Mouse (Mus musculus): ENCODE results near the gene Grid2. TPM values are rescaled to one million over a fixed set of nuclear protein-coding genes. Genes with fewer than 3 reads are reported as not detected.

Gene Grid2
- total RNA-seq, 2 experiments from 2014 or later = 15.2 to 17.7 TPM

DNA sequence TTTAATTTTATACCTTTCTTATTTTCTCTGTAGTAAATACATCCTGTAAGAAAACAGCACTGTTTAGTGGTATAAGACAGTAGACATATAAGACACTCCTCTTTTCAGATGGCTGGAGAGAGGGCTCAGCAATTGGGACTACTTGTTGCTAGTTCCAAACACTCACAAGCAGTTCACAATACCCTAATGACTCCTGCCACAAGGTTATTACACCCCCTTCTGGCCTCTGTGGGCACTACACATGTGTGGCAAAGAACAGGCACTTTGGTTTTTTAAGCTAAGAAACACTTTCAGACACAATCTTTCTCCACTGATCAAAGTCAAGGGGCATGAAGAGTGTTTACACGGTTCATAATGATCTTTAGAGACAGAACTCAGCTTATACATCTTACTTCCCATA, 1352.3 kb downstream of the Grid2 start:
- Histone ChIP-seq H3K27ac (no peak overlapping the region), H3K4me3 (no peak overlapping the region)
- peak; percentile 17 to 53 for DNase-seq (ENCODE audit: low spot score in 2 of 2)
- peak; percentile 83 for TF ChIP-seq CTCF (conservative IDR thresholded peaks at IDR 0.05)

- no peak overlapping the region for H3K27ac ChIP-seq
- no peak for TF ChIP-seq CTCF (conservative IDR thresholded peaks at IDR 0.05)
- no peak for DNase-seq (ENCODE audit: low spot score in 2 of 2)
Observed at GRCm38 (mm10) chr6:64616843-64617242, 1361.2 kb downstream of the Grid2 start.

DNA sequence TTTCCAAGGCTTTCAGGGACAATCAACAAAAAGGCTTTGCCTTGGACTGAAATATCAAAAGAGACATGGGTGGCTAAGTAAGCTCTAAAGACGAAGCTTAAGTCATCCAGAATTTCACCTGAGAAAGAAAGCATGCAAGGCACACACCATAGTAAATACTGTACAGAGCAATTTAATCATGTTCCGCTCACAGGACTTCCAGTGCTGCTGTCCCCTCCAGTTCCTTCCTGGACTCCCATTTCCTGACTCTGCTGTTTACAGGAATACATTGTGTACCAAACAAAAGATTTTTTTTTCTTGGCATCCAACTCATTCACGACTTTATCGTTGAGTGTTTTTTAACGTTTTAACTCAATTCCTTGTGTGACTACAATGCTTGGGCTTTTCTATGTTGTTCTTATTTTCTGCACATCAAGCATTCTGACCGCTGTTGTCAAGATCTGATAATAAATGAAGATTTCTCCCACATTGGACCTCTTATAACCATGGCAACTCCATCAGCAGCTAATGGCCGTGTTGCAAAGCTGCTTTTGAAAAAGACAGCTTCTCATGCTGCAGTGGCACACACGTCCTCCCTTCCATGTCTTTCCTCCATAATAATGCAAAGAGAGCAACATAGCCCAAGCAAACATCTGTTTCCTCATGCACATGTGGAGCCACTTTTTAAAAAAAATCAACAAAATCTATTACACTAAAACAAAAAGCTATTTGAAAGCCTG, 1361.9 kb downstream of the Grid2 start:
- no peak for TF ChIP-seq CTCF (conservative IDR thresholded peaks at IDR 0.05)
- no peak for DNase-seq (ENCODE audit: low spot score in 2 of 2)
- Histone ChIP-seq H3K4me3 (no peak overlapping the region; the same call in 1 of the 2 replicates), H3K27ac (no peak overlapping the region)

More at GRCm38 (mm10) chr6:64616843-64617242, 1361.2 kb downstream of the Grid2 start:
- H3K4me3 ChIP-seq = no peak overlapping the region

- DNase-seq (ENCODE audit: low spot score in 2 of 2) = no peak
- H3K4me3 ChIP-seq = no peak overlapping the region
- H3K27ac ChIP-seq = no peak overlapping the region
- no peak for TF ChIP-seq CTCF (conservative IDR thresholded peaks at IDR 0.05)
Observed at GRCm38 (mm10) chr6:64623404-64623803, 1367.7 kb downstream of the Grid2 start.

- no peak for TF ChIP-seq CTCF (conservative IDR thresholded peaks at IDR 0.05)
- H3K27ac ChIP-seq = no peak overlapping the region
- no peak for DNase-seq (ENCODE audit: low spot score in 2 of 2)
- no peak overlapping the region for H3K4me3 ChIP-seq
Observed at GRCm38 (mm10) chr6:64647661-64648060, 1392.0 kb downstream of the Grid2 start.

DNA sequence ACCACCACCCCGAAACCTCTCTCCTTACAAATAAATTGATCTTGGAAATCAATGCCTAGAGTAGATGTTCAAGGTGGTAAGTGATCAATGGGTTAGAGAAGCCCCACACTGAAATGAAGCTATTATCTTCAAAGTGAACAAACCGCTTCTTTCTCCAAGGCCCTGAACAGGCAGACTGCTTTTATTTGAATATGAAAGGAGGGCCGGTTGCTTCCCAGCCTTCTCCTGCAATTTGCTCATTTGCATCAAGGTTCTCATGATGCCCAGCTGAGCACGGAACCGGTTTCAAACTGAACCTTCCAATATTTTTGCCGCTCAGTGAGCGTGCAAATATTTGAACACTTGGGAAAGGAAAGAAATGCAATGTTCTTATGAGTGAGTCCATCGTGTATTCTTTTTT, 1392.5 kb downstream of the Grid2 start:
- no peak for DNase-seq (ENCODE audit: low spot score in 2 of 2)
- no peak for TF ChIP-seq CTCF (conservative IDR thresholded peaks at IDR 0.05)
- no peak overlapping the region for H3K27ac ChIP-seq
- H3K4me3 ChIP-seq = no peak overlapping the region

DNA sequence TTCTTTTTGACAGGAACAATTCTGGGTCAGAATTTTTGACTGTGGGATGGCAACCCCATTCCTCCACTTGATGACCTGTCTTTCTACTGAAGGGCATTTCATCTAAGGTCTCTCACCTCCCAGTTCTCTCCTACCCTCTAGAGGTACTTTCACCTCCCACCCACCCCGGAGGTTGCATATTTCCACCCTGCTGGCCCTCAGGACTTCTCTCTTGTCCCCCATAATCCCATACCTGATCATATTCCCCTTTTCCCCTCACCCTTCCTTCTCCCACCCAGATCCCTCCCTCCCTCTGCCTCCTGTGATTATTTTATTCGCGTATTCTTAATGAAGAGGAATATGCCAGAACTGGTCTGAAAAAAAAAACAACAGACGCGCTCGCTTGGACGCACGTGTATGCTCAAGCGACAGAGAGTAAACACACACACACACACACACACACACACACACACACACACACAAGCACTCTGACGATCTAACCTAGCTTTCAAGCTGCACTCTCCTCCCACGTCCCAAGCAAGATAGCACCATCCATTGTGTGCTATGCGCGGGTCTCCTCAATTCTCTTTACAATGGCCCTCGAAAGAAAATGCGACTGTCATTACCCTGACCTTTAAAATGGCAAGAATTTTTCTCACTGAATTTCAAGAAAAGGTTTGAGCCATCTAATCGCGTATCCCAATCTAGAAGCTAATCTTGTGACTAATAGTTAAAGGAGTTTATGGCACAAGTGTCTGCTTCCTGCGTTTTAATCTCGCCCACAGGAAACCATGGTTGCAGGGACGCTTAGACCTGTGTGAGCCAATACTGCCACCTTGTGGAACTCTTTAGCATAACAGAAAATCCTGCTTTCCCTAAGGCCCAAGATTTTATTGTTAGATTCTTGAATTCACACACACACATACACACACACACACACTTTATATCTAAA, 1393.9 kb downstream of the Grid2 start:
- peak; percentile 95 for TF ChIP-seq CTCF (conservative IDR thresholded peaks at IDR 0.05)
- Histone ChIP-seq H3K4me3 (peak overlapping the region; percentile 62), H3K27ac (peak overlapping the region; percentile 74; the same call in 1 of the 2 replicates)
- DNase-seq (ENCODE audit: low spot score in 2 of 2) = peak; percentile 78 to 80

DNA sequence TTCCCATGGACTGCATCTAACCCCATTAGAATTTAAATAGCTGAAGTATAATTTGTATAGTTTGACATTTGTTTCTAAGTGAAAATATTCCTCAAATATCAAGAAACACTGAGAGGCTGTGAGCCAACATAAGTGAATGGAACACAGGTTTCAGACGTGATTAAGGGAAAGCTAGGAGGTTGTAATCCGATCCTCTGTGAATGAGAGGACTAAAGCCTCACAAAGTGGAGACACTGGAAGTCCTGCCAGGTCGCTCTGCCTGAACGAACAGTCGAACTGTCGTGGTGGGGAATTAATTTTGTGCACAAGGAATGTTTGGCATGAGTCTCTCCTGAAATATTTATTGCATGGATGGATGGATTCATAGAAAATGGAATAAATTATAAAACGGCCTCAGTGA, 1395.1 kb downstream of the Grid2 start:
- no peak for DNase-seq (ENCODE audit: low spot score in 2 of 2)
- no peak for TF ChIP-seq CTCF (conservative IDR thresholded peaks at IDR 0.05)
- Histone ChIP-seq H3K4me3 (no peak overlapping the region), H3K27ac (no peak overlapping the region)

DNA sequence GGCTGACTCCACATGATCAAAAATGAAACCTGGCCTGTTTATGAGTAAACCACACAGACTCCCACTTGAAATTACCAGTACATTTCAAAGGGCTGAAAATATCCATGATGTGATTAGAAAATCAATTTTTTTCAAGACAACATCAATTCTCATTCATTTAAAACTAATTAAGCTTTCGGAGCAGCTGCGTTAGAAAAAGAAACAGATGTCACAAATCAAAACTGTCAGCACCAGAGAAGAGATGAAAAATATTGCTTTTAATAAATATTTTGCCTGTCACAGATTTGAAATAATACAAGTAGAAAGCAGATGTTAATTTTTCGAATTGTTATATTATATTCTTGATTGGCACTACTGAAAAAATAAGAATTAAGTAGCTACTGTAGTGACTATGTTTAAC, 1415.3 kb downstream of the Grid2 start:
- Histone ChIP-seq H3K27ac (no peak overlapping the region), H3K4me3 (no peak overlapping the region)
- no peak for TF ChIP-seq CTCF (conservative IDR thresholded peaks at IDR 0.05)
- DNase-seq (ENCODE audit: low spot score in 2 of 2) = peak in 1 of 2 experiments; percentile 19

DNA sequence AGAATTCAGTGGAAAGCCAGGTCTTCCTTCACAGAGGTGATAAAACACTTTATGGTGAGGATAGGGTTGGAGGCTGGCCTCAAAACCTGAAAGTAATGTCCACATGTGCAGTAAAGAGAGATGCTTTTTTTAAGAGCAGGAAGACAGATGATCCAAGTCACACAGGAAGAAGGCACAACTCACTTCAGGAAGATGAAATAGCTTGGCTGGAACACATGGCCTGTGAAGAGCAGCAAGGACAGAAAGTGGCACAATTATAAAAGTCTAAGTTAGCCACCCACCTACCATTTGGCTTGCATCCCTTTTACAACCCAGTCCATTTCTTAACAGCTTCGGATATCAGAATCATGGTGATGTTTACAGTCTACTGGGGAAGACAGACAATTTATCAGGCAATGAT, 1423.1 kb downstream of the Grid2 start:
- no peak for DNase-seq (ENCODE audit: low spot score in 2 of 2)
- no peak for TF ChIP-seq CTCF (conservative IDR thresholded peaks at IDR 0.05)
- no peak overlapping the region for H3K4me3 ChIP-seq
- no peak overlapping the region for H3K27ac ChIP-seq

GRCm38 (mm10) chr6:64683974-64684373, 1428.3 kb downstream of the Grid2 start:
- H3K4me3 ChIP-seq = no peak overlapping the region
- DNase-seq (ENCODE audit: low spot score in 2 of 2) = peak; percentile 16 to 51
- H3K27ac ChIP-seq = no peak overlapping the region
- TF ChIP-seq CTCF (conservative IDR thresholded peaks at IDR 0.05) = peak; percentile 85

GRCm38 (mm10) chr6:64684973-64685372, 1429.3 kb downstream of the Grid2 start:
- peak; percentile 91 for TF ChIP-seq CTCF (conservative IDR thresholded peaks at IDR 0.05)
- Histone ChIP-seq H3K27ac (no peak overlapping the region), H3K4me3 (no peak overlapping the region)
- DNase-seq (ENCODE audit: low spot score in 2 of 2) = peak; percentile 51 to 68

DNA sequence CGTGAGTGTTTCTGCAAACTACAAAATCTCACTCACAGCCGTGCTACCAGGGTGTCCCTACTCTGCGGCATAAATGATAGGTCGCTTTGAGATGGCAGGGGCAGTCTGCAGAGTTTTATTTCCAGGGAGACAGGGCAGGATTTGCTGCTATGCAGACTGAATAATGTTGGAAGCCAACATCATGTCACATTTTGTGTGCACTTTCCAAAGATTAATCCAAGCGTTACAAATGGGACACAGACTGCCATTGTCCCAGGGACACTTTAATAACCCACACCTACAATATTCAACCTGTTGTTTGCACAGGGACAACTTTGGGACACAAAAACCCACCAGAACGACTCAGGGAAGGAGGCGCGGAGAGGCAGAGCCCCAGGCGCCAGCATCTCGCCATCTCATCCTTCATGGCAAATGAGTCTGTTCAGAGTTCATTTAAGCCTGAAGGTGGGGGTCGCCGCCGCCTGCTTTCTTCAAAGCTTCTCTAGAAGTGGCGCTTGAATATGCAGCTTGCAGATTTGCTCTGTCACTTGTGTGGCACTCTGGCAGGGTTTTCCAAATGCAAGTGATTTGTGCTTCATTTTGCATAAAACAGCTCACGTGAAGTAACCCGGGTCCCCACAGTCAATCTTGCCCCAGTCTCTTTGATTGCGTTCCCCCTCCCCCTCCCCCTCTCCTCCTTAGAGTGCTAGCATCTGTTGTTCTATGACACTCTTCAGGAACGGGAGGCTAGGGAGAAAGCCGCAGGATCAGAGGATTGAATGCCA, 1432.7 kb downstream of the Grid2 start:
- H3K27ac ChIP-seq = no peak overlapping the region
- no peak for TF ChIP-seq CTCF (conservative IDR thresholded peaks at IDR 0.05)
- no peak overlapping the region for H3K4me3 ChIP-seq
- DNase-seq (ENCODE audit: low spot score in 2 of 2) = no peak
